Mouse (Mus musculus): ENCODE measurements around the gene Cox10.

Cox10 gene

DNA sequence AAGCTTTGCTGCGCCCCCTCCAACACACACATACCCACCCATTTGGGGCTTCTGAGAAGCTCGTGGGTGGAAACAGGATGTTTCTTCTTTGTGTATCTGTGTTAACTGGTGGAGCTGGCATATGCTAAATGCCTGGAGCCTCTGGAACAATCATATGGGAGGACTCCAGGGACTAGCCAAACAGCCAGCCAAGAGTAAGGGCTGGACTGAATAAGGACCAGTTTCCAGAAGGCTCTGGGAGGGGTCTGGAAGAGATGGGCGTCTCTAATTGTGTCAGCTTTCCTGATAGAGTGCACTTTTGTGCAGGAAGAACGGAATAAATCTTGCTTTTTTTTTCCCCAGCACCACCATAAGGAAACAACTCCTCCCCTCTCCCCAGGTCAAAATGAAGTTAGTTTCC, 165.3 kb downstream of the Cox10 start:
- no peak for DNase-seq (ENCODE audit: low spot score in 2 of 2)

Measured in heart, adult 9 months (tissue).